In genomic region chr10:83251377-83251776, GRCm38 (mm10) we compare ENCODE assay signal across 11 mouse cellular contexts.
DNase-seq lines count a peak whose midpoint lies in the region; ATAC-seq and TF ChIP-seq lines count a peak whose summit lies in the region.
"Had no signal": no experiment of that assay in that cellular context is flagged by ENCODE, and none has a peak within 500 bp of the region (broad histone marks: within the 10 kb centered on the region; RNA-seq: fewer than 3 reads in every experiment).

No protein-coding gene starts in this region.

- TF ChIP-seq CTCF in intestine, postnatal 0 days (IDR thresholded peaks at IDR 0.05; ENCODE audit: low read depth): peak; percentile 63

- no peak for ATAC-seq in intestine, postnatal 0 days
- ATAC-seq in intestine, embryonic 16.5 days: no peak
- no peak for ATAC-seq in activated CD4-positive, CD25-positive, alpha-beta regulatory T cell, adult 4 months

- H3K9me3 ChIP-seq in intestine, postnatal 0 days (ENCODE audit: control insufficient read depth): no peaks in the 10 kb centered on the region
- no peaks in the 10 kb centered on the region for H3K9me3 ChIP-seq in intestine, embryonic 16.5 days (ENCODE audit: control insufficient read depth, low read length)
- H3K9me3 ChIP-seq: liver, embryonic 13.5 days had no signal

- H3K4me1 ChIP-seq in intestine, postnatal 0 days (replicated peaks; ENCODE audit: control insufficient read depth, insufficient read depth, low read length): no peaks in the 10 kb centered on the region
- no peaks in the 10 kb centered on the region for H3K4me1 ChIP-seq in intestine, embryonic 16.5 days (ENCODE audit: control insufficient read depth, insufficient read depth, low read length)
- H3K4me1 ChIP-seq: liver, embryonic 13.5 days had no signal

- H3K36me3 ChIP-seq in intestine, postnatal 0 days (ENCODE audit: control insufficient read depth, insufficient read depth): no peaks in the 10 kb centered on the region
- no peaks in the 10 kb centered on the region for H3K36me3 ChIP-seq in intestine, embryonic 16.5 days (ENCODE audit: control insufficient read depth, insufficient read depth, low read length)
- H3K36me3 ChIP-seq: liver, embryonic 13.5 days had no signal

- DNase-seq in 3T3-L1 (ENCODE audit: low read depth, low spot score) (peak; percentile 38), ES-CJ7 (ENCODE audit: low read depth, low spot score) (peak; percentile 64)
- DNase-seq in kidney, postnatal 4 days: peak; percentile 41 to 49
- no peak for DNase-seq in layer of hippocampus, postnatal 14 days (ENCODE audit: low spot score in 2 of 2)
- DNase-seq in cerebellum, adult 11 months: no peak
- DNase-seq: cerebellum, adult 9-10 months; heart, adult 11 months; liver, embryonic 13.5 days had no signal

- no peak overlapping the region for H3K4me2 ChIP-seq in intestine, postnatal 0 days (replicated peaks; ENCODE audit: low read depth)
- H3K4me2 ChIP-seq in intestine, embryonic 16.5 days (ENCODE audit: low read depth, low read length): no peak overlapping the region
- H3K4me2 ChIP-seq: liver, embryonic 13.5 days had no signal

- H3K4me3 ChIP-seq in intestine, postnatal 0 days (ENCODE audit: low read depth, low read length): no peak overlapping the region
- H3K4me3 ChIP-seq in intestine, embryonic 16.5 days (ENCODE audit: low read length): no peak overlapping the region
- H3K4me3 ChIP-seq: liver, embryonic 13.5 days had no signal

- H3K27ac ChIP-seq in intestine, postnatal 0 days (ENCODE audit: low read depth, low read length): no peak overlapping the region
- H3K27ac ChIP-seq in intestine, embryonic 16.5 days (ENCODE audit: low read length): no peak overlapping the region
- H3K27ac ChIP-seq: liver, embryonic 13.5 days had no signal

- 63% methylated on average over 8 of the region's 8 CpGs for WGBS in intestine, postnatal 0 days
- WGBS in intestine, embryonic 16.5 days: 61% methylated on average over 8 of the region's 8 CpGs

- no peak overlapping the region for H3K9ac ChIP-seq in intestine, postnatal 0 days (ENCODE audit: low read depth, low read length)
- no peak overlapping the region for H3K9ac ChIP-seq in intestine, embryonic 16.5 days (ENCODE audit: low read depth, low read length)
- H3K9ac ChIP-seq: liver, embryonic 13.5 days had no signal

- H3K27me3 ChIP-seq in intestine, postnatal 0 days (replicated peaks; ENCODE audit: control insufficient read depth, insufficient read depth, low read length): no peaks in the 10 kb centered on the region
- H3K27me3 ChIP-seq in intestine, embryonic 16.5 days (replicated peaks; ENCODE audit: control insufficient read depth, insufficient read depth, low read length): 0 out of 2 replicates have a peak, but pooled peaks cover 2% of the 10 kb centered on the region
- H3K27me3 ChIP-seq: liver, embryonic 13.5 days had no signal

Comparison
In these comparisons a context has a peak if more than half of its experiments do, and no peak if none do; other contexts are left out.
1. DNase-seq: peak in 3T3-L1 (single experiment), ES-CJ7 (single experiment) and kidney, postnatal 4 days (2 of 2); none in layer of hippocampus, postnatal 14 days (0 of 2) and cerebellum, adult 11 months (single experiment).